Mouse (Mus musculus) MEL-GATA-1-ER (cell line): ENCODE results near the gene Tnfrsf25.

Experiments
- DNase-seq: peaks from one replicate; pipeline ENCODE4 v3.0.0-alpha.2; 2012; ENCODE audit warnings: low read depth; ENCODE audit errors: extremely low read depth

Gene Tnfrsf25

GRCm38 (mm10) chr4:152140441-152140840 lies 24.7 kb downstream of the Tnfrsf25 start:
- peak; percentile 34 for DNase-seq

- DNase-seq: no peak
These were observed 25.9 kb downstream of the Tnfrsf25 start for GRCm38 (mm10) chr4:152141521-152142135.

- no peak for DNase-seq
These were observed 27.9 kb downstream of the Tnfrsf25 start for GRCm38 (mm10) chr4:152143632-152144031.

- no peak for DNase-seq
These were observed 29.7 kb downstream of the Tnfrsf25 start for GRCm38 (mm10) chr4:152145473-152145872.

GRCm38 (mm10) chr4:152146033-152146827 lies 30.5 kb downstream of the Tnfrsf25 start:
- DNase-seq: no peak

GRCm38 (mm10) chr4:152150546-152150945 lies 34.8 kb downstream of the Tnfrsf25 start:
- DNase-seq: no peak

GRCm38 (mm10) chr4:152151451-152151965 lies 35.8 kb downstream of the Tnfrsf25 start:
- DNase-seq: peak; percentile 39

- peak; percentile 57 for DNase-seq
These were observed 36.3 kb downstream of the Tnfrsf25 start, which contains the start of gene Espn for GRCm38 (mm10) chr4:152151966-152152544. TSS of gene Espn (minus strand) at chr4:152152371.

GRCm38 (mm10) chr4:152153771-152154177 lies 38.0 kb downstream of the Tnfrsf25 start:
- peak; percentile 92 for DNase-seq

- DNase-seq: no peak
These were observed 39.3 kb downstream of the Tnfrsf25 start for GRCm38 (mm10) chr4:152155019-152155418.

- DNase-seq: peak; percentile 49
These were observed 42.2 kb downstream of the Tnfrsf25 start for GRCm38 (mm10) chr4:152157779-152158584.

- DNase-seq: no peak
These were observed 43.0 kb downstream of the Tnfrsf25 start, which contains the start of gene Hes2 for GRCm38 (mm10) chr4:152158585-152159284. TSS of gene Hes2 (plus strand) at chr4:152158867.

- DNase-seq: no peak
These were observed 43.5 kb downstream of the Tnfrsf25 start for GRCm38 (mm10) chr4:152159285-152159678.

GRCm38 (mm10) chr4:152160748-152161147 lies 45.0 kb downstream of the Tnfrsf25 start:
- no peak for DNase-seq

- DNase-seq: no peak
These were observed 45.9 kb downstream of the Tnfrsf25 start for GRCm38 (mm10) chr4:152161601-152162000.

- no peak for DNase-seq
These were observed 47.0 kb downstream of the Tnfrsf25 start for GRCm38 (mm10) chr4:152162748-152163147.

GRCm38 (mm10) chr4:152165036-152165931 lies 49.5 kb downstream of the Tnfrsf25 start:
- DNase-seq: no peak

GRCm38 (mm10) chr4:152168052-152168451 lies 52.3 kb downstream of the Tnfrsf25 start:
- DNase-seq: no peak

GRCm38 (mm10) chr4:152169103-152169502 lies 53.4 kb downstream of the Tnfrsf25 start:
- DNase-seq: no peak
